Mouse (Mus musculus) liver, postnatal 0 days (tissue): ENCODE data around the gene Cdh18. TPM values are rescaled to one million over a fixed set of nuclear protein-coding genes. Genes with fewer than 3 reads are reported as not detected.

Experiments used
- ATAC-seq: fragments of 200-750 bp; cut with Nextera tagmentation; 2 replicates; pipeline ENCODE4 v1.8.0; 2017; ENCODE audit warnings: mild to moderate bottlenecking, moderate library complexity
- DNase-seq: peaks from one replicate; pipeline ENCODE4 v3.0.0-alpha.2; 2016
- H3K27ac ChIP-seq: fragments of 300-500 bp; sonication (generic); 2 replicates; pipeline ENCODE4 v1.5.1; 2014; ENCODE audit warnings: antibody characterized with exemption, moderate library complexity, mild to moderate bottlenecking, low read depth
- H3K27me3 ChIP-seq: fragments of 300-500 bp; sonication (generic); 2 replicates; pipeline ENCODE4 v1.6.1; 2014; ENCODE audit warnings: low read length, control low read depth, mixed read lengths; ENCODE audit not compliant: insufficient read depth
- H3K36me3 ChIP-seq: fragments of 300-500 bp; sonication (generic); replicated peaks from 2 replicates; pipeline ENCODE4 v1.6.1; 2014; ENCODE audit warnings: mild to moderate bottlenecking, control low read depth, low read length, moderate library complexity, mixed read lengths; ENCODE audit not compliant: insufficient read depth
- H3K4me1 ChIP-seq: fragments of 300-500 bp; sonication (generic); 2 replicates; pipeline ENCODE4 v1.6.1; 2014; ENCODE audit warnings: antibody characterized with exemption, mild to moderate bottlenecking, control low read depth; ENCODE audit not compliant: insufficient read depth
- H3K4me2 ChIP-seq: fragments of 300-500 bp; sonication (generic); 2 replicates; pipeline ENCODE4 v1.6.1; 2014; ENCODE audit warnings: low read depth, mild to moderate bottlenecking, low read length, moderate library complexity, mixed read lengths
- H3K4me3 ChIP-seq: fragments of 300-500 bp; sonication (generic); 2 replicates; pipeline ENCODE4 v1.5.1; 2014; ENCODE audit warnings: low read depth, low read length
- H3K9ac ChIP-seq: fragments of 300-500 bp; sonication (generic); replicated peaks from 2 replicates; pipeline ENCODE4 v1.6.1; 2014; ENCODE audit warnings: mild to moderate bottlenecking, moderate library complexity
- H3K9me3 ChIP-seq: fragments of 300-500 bp; sonication (generic); 2 replicates; pipeline ENCODE4 v1.6.1; 2016; ENCODE audit warnings: mild to moderate bottlenecking, control low read depth, low read length, mixed read lengths
- CTCF ChIP-seq: sonication (generic); IDR thresholded peaks from 2 replicates; pipeline ENCODE4 v1.5.1; 2016; ENCODE audit warnings: antibody characterized with exemption, low read depth
- EP300 ChIP-seq: IDR thresholded peaks from 2 replicates; pipeline ENCODE4 v1.6.1; 2016; ENCODE audit warnings: antibody characterized with exemption, low read depth, mild to moderate bottlenecking
- WGBS: fragments of 180-500 bp; shearing (Covaris S2); extraction: QIAGEN DNeasy Blood & Tissue Kit; methylation state at CpG from one replicate; pipeline ENCODE4 v1.1.7; 2014; ENCODE audit not compliant: insufficient replicate concordance; 5-methylcytosine and 5-hydroxymethylcytosine counted together
- polyA plus RNA-seq: library from polyadenylated mRNA; unstranded; fragments of >200 nt; fragmentation: Nextera tagmentation; extraction: Ambion mirVana; gene quantifications from 2 replicates; pipeline ENCODE4 v1.2.1, GENCODE M21; 2015

Cdh18 gene
- polyA plus RNA-seq = not detected in 2 replicates

DNA sequence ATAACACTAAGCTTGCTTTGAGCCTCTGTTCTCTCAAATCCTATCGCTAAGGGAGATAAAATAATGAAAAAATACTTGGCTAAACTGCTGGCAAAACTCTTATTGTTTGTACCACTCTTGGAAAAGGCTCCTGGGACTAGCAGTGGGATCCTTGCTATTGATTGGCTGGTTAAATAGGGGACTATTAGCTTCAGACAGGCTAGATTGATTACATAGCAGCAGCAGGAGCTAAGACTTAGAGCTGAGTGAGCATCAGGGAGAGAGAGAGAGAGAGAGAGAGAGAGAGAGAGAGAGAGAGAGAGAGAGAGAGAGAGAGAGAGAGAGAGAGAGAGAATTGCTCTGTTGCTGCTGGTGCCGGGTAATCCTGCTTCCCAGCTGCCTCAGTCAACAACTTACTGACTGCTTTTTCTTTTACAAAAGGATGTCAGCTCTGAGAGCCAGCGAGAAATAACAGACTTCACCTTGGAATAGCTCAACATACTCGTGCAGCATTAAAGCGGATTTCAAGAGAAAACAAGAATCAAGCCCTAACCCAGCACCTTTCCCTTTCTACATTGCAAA is at the start of gene Cdh18:
Cdh18 (plus strand) TSS at position 312 of the 561 bp plus-strand sequence.
- Histone ChIP-seq H3K9ac (no peak within 1 kb of the TSS), H3K4me3 (no peak within 1 kb of the TSS), H3K27ac (no peak within 1 kb of the TSS), H3K9me3 (no peaks in the 10 kb centered on the region), H3K4me1 (no peaks in the 10 kb centered on the region), H3K4me2 (no peak within 1 kb of the TSS), H3K27me3 (no peaks in the 10 kb centered on the region), H3K36me3 (no peaks in the 10 kb centered on the region)
- ATAC-seq (no peak), DNase-seq (no peak)
- WGBS = 57% methylated on average over 5 of the region's 5 CpGs
- TF ChIP-seq CTCF (no peak), EP300 (no peak)

GRCm38 (mm10) chr15:22511271-22511670 is 37.6 kb upstream of the Cdh18 start:
- DNase-seq = no peak
- H3K4me3 ChIP-seq = no peak overlapping the region
- ATAC-seq = no peak
- H3K27ac ChIP-seq = no peak overlapping the region
- H3K4me1 ChIP-seq = no peaks in the 10 kb centered on the region
- H3K36me3 ChIP-seq = no peaks in the 10 kb centered on the region
- H3K27me3 ChIP-seq = no peaks in the 10 kb centered on the region
- no peak overlapping the region for H3K9ac ChIP-seq
- H3K4me2 ChIP-seq = no peak overlapping the region
- H3K9me3 ChIP-seq = no peaks in the 10 kb centered on the region
- TF ChIP-seq CTCF = no peak
- no peak for TF ChIP-seq EP300

DNA sequence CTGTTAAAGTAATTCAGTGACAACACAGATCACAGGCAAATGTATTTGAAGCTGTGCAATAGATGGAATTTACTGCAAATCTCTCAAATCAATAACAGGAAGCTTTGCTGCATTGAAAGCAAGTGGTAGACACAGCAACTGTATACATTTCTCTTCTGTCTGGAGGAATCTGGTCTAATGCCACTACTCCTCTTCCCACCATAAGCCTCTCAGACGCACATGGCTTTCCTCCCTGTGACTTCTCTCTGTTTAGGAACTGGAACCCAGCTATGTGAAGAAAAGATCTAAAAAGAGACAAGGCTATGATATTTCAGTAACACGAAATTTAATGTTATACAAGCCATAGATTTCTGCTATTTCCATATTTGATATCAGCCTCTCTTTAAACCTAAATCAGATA is 13.0 kb upstream of the Cdh18 start:
- no peak overlapping the region for H3K9ac ChIP-seq
- TF ChIP-seq EP300 (no peak), CTCF (no peak)
- no peaks in the 10 kb centered on the region for H3K4me1 ChIP-seq
- no peak overlapping the region for H3K4me2 ChIP-seq
- no peak overlapping the region for H3K27ac ChIP-seq
- ATAC-seq (no peak), DNase-seq (no peak)
- H3K4me3 ChIP-seq = no peak overlapping the region
- 43% methylated on average over 2 of the region's 2 CpGs for WGBS
- H3K9me3 ChIP-seq = no peaks in the 10 kb centered on the region
- no peaks in the 10 kb centered on the region for H3K27me3 ChIP-seq
- no peaks in the 10 kb centered on the region for H3K36me3 ChIP-seq

- 10% methylated on average over 4 of the region's 4 CpGs for WGBS
Measured at GRCm38 (mm10) chr15:22577974-22578616, 29.3 kb downstream of the Cdh18 start.

GRCm38 (mm10) chr15:22578617-22578990 is 29.8 kb downstream of the Cdh18 start:
- no peaks in the 10 kb centered on the region for H3K4me1 ChIP-seq
- ATAC-seq (no peak), DNase-seq (no peak)
- no peak for TF ChIP-seq CTCF
- H3K9ac ChIP-seq = no peak overlapping the region
- WGBS = 38% methylated on average over 3 of the region's 3 CpGs
- no peaks in the 10 kb centered on the region for H3K9me3 ChIP-seq
- no peak overlapping the region for H3K4me3 ChIP-seq
- no peak overlapping the region for H3K4me2 ChIP-seq
- H3K36me3 ChIP-seq = no peaks in the 10 kb centered on the region
- H3K27ac ChIP-seq = no peak overlapping the region
- no peaks in the 10 kb centered on the region for H3K27me3 ChIP-seq

More at GRCm38 (mm10) chr15:22577974-22578616, 29.3 kb downstream of the Cdh18 start:
- DNase-seq = no peak
- no peak for ATAC-seq
- H3K9me3 ChIP-seq = no peaks in the 10 kb centered on the region
- H3K27me3 ChIP-seq = no peaks in the 10 kb centered on the region
- no peak for TF ChIP-seq EP300
- no peak for TF ChIP-seq CTCF
- H3K4me3 ChIP-seq = no peak overlapping the region
- no peak overlapping the region for H3K9ac ChIP-seq
- no peaks in the 10 kb centered on the region for H3K36me3 ChIP-seq
- H3K4me2 ChIP-seq = no peak overlapping the region
- no peaks in the 10 kb centered on the region for H3K4me1 ChIP-seq
- H3K27ac ChIP-seq = no peak overlapping the region

DNA sequence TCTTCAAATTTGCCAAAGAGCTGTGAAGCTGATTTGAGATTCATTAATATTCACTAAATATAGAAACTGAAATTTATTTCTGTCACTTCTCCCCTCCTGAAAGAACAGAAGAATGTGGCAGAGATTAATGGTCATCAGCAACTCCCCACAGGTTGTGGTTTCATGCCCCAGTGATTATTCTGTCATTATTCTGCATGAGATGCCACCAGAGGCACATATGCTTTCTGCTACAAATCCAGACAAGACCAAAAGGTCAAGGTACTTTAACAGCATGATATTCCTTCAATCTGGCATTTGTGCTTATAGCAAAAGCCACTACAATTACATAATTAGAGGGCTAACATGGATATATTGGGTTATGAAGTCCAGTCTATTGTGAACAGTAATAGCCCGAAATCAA is 35.8 kb downstream of the Cdh18 start:
- no peaks in the 10 kb centered on the region for H3K9me3 ChIP-seq
- ATAC-seq (no peak), DNase-seq (no peak)
- H3K27ac ChIP-seq = no peak overlapping the region
- TF ChIP-seq EP300 (no peak), CTCF (no peak)
- H3K27me3 ChIP-seq = no peaks in the 10 kb centered on the region
- no peak overlapping the region for H3K4me3 ChIP-seq
- H3K36me3 ChIP-seq = no peaks in the 10 kb centered on the region
- no peak overlapping the region for H3K4me2 ChIP-seq
- no peak overlapping the region for H3K9ac ChIP-seq
- no peaks in the 10 kb centered on the region for H3K4me1 ChIP-seq
- WGBS = 82% methylated on average over 1 of the region's 1 CpGs
